Mouse (Mus musculus): ENCODE measurements around the gene Neurl2.

Gene Neurl2

GRCm38 (mm10) chr2:164827146-164827850, 6.0 kb downstream of the Neurl2 start:
- no peak for TF ChIP-seq GATA4 (IDR thresholded peaks at IDR 0.05; ENCODE audit: insufficient replicate concordance, low read length)

- no peak for TF ChIP-seq GATA4 (IDR thresholded peaks at IDR 0.05; ENCODE audit: insufficient replicate concordance, low read length)
Measured at GRCm38 (mm10) chr2:164825521-164825920, 7.7 kb downstream of the Neurl2 start.

GRCm38 (mm10) chr2:164823969-164824368, 9.3 kb downstream of the Neurl2 start:
- no peak for TF ChIP-seq GATA4 (IDR thresholded peaks at IDR 0.05; ENCODE audit: insufficient replicate concordance, low read length)

GRCm38 (mm10) chr2:164823181-164823585, 10.1 kb downstream of the Neurl2 start:
- 0 out of 2 replicates have a peak, but pooled peaks have one; percentile 1 for TF ChIP-seq GATA4 (IDR thresholded peaks at IDR 0.05; ENCODE audit: insufficient replicate concordance, low read length)

- 0 out of 2 replicates have a peak, but pooled peaks have one; percentile 5 for TF ChIP-seq GATA4 (IDR thresholded peaks at IDR 0.05; ENCODE audit: insufficient replicate concordance, low read length)
Measured at GRCm38 (mm10) chr2:164822636-164823165, 10.6 kb downstream of the Neurl2 start, which contains the start of gene Zswim1. Zswim1 (plus strand) TSS chr2:164822686.

- no peak for TF ChIP-seq GATA4 (IDR thresholded peaks at IDR 0.05; ENCODE audit: insufficient replicate concordance, low read length)
Measured at GRCm38 (mm10) chr2:164821060-164821459, 12.2 kb downstream of the Neurl2 start.

- no peak for TF ChIP-seq GATA4 (IDR thresholded peaks at IDR 0.05; ENCODE audit: insufficient replicate concordance, low read length)
Measured at GRCm38 (mm10) chr2:164817703-164818102, 15.6 kb downstream of the Neurl2 start.

- no peak for TF ChIP-seq GATA4 (IDR thresholded peaks at IDR 0.05; ENCODE audit: insufficient replicate concordance, low read length)
Measured at GRCm38 (mm10) chr2:164817206-164817605, 16.1 kb downstream of the Neurl2 start.

- no peak for TF ChIP-seq GATA4 (IDR thresholded peaks at IDR 0.05; ENCODE audit: insufficient replicate concordance, low read length)
Measured at GRCm38 (mm10) chr2:164815821-164816220, 17.4 kb downstream of the Neurl2 start.

GRCm38 (mm10) chr2:164815348-164815747, 17.9 kb downstream of the Neurl2 start:
- TF ChIP-seq GATA4 (IDR thresholded peaks at IDR 0.05; ENCODE audit: insufficient replicate concordance, low read length) = no peak

GRCm38 (mm10) chr2:164813557-164813956, 19.7 kb downstream of the Neurl2 start:
- TF ChIP-seq GATA4 (IDR thresholded peaks at IDR 0.05; ENCODE audit: insufficient replicate concordance, low read length) = no peak

- no peak for TF ChIP-seq GATA4 (IDR thresholded peaks at IDR 0.05; ENCODE audit: insufficient replicate concordance, low read length)
Measured at GRCm38 (mm10) chr2:164806614-164807013, 26.6 kb downstream of the Neurl2 start.

- TF ChIP-seq GATA4 (IDR thresholded peaks at IDR 0.05; ENCODE audit: insufficient replicate concordance, low read length) = no peak
Measured at GRCm38 (mm10) chr2:164805332-164805718, 27.9 kb downstream of the Neurl2 start.

GRCm38 (mm10) chr2:164804533-164805331, 28.5 kb downstream of the Neurl2 start, which contains the start of the genes Acot8 and Zswim3:
Acot8 (minus strand) TSS chr2:164804882.
Zswim3 (plus strand) TSS chr2:164805098.
- no peak for TF ChIP-seq GATA4 (IDR thresholded peaks at IDR 0.05; ENCODE audit: insufficient replicate concordance, low read length)

- no peak for TF ChIP-seq GATA4 (IDR thresholded peaks at IDR 0.05; ENCODE audit: insufficient replicate concordance, low read length)
Measured at GRCm38 (mm10) chr2:164803921-164804313, 29.3 kb downstream of the Neurl2 start.

All from liver, adult (tissue).